Mouse (Mus musculus): Measurements from ENCODE around the gene Fancd2. TPM values are rescaled to one million over a fixed set of nuclear protein-coding genes. Genes with fewer than 3 reads are reported as not detected.
A peak's percentile ranks its signal among the peaks of the same experiment; 100 is the strongest.

The Fancd2 gene
- total RNA-seq, 2 experiments from 2014 or later, result 0.10 to 0.33 TPM

DNA sequence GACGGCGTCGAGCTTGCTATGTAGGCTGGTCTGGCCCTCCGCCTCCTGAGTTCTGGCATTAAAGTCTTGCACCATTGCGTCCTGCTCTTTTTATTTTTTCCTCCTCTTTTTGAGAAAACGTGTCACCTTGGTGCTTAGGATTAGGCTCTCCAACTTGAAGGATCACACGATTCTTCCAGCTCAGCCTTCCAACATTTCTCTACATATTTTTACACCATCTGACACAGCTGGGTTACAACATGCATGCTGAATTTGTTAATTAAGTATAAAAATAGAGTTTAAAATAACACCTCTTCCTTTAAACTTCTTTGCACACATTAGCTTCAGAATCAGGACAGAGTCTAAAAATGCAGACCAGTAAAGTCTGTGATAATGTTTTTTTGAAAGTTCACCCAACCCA lies 77.8 kb downstream of the Fancd2 start:
- DNase-seq, result no peak

DNA sequence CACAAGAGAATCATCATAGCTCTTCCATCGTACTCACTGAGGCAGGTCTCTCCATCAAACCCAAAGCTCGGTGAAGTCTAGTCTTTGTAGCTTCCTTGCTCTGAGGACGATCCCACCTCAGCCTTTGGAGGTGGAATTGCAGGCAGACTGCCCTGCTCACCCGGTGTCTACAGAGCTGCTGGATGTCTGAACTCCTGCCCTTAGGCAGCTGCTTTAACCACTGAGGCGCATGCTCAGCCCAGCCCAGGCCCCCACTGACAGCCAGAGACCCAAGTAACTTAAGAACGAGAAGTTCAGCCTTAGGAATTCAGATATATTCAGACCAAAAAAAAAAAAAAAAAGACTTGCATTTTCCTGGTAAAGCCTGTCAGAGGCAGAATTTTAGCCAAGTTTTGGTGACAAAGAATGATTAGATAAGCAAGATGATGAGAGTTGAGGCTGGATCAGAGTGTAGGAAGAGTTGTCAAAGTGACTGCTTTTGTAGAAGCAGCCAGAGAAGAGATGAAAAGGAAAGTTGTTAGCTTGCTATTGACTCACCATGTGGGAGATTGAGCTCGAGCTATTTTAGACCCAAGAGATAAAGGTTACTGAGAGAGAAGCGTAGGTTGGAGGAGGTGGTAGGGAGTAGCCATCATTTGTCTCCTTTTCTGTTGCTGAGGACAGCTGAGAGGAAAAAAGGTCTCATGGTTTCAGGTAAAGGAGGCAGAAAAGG lies 80.9 kb downstream of the Fancd2 start:
- DNase-seq, result peak; percentile 20 to 24

DNA sequence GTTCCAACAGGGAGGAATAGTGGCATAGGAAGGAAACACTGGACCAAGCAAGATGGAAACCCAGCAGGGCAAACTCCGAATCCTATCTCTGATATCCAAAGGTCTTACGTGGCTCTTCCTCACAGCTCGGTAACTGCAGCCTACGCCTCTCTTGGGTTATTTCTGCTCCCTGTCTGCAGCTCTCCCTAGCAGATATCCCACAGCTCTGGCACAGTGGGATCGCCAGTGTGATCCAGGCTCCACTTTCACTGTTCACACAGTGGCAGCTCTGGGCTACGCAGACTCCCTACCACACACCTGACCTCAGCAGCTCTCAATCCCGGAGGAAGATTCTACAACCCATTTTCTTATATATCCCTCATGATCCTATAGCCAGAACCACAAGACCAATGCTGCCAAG lies 82.7 kb downstream of the Fancd2 start:
- DNase-seq, result no peak

DNA sequence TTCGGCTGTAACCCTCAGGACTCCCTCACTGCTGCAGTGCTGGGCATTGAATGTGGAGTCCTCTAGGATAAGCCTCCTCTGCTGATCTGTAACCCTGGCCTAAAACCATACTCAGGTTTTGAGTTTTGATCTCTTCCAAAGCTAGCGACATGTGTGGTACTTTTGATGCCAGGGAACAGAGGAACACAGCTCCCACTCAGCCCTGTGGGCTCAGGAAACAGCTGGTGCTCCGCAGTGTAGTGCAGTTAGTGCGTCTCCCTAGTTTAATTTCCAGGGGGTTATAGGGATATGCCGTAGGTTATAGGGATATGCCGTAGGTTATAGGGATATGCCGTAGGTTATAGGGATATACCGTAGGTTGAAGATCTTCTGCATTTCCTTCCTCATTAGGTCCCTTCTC lies 83.5 kb downstream of the Fancd2 start:
- DNase-seq, result no peak

DNA sequence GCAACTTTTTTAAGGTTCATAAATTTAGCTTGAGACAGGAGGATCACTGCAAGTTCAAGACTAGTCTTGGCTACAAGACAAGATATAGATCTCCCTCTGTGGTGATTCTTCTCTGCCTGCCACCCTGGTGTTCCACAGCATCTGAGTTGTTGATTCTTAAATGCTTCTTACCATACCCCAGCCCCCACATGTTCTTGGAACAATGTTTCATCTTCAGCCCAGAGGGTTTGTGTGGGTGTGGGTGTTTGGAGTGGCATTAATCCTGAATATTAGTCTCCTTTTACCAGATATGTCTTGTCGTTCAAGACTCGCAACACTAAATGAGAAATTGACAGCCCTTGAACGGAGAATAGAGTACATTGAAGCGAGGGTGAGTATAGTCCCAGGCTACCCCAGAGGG lies 84.0 kb downstream of the Fancd2 start:
- no peak for DNase-seq

DNA sequence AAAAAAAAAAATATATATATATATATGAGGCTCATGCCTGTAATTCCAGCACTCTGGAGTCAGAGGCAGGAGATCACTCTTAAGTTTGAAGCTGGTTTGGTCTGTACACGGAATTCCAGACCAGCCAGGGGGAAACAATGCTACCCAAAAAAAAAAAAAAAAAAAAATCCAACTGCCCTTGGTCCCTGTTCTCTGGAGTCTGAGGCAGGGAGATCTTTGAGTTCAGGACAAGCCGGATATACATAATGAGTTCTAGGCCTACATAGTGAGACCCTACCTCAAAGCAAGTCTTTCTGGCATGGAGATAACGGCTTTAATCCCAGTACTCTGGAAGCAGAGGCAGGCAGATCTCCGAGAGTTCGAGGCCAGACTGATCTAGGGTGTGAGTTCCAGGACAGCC lies 91.9 kb downstream of the Fancd2 start:
- DNase-seq, result no peak

DNA sequence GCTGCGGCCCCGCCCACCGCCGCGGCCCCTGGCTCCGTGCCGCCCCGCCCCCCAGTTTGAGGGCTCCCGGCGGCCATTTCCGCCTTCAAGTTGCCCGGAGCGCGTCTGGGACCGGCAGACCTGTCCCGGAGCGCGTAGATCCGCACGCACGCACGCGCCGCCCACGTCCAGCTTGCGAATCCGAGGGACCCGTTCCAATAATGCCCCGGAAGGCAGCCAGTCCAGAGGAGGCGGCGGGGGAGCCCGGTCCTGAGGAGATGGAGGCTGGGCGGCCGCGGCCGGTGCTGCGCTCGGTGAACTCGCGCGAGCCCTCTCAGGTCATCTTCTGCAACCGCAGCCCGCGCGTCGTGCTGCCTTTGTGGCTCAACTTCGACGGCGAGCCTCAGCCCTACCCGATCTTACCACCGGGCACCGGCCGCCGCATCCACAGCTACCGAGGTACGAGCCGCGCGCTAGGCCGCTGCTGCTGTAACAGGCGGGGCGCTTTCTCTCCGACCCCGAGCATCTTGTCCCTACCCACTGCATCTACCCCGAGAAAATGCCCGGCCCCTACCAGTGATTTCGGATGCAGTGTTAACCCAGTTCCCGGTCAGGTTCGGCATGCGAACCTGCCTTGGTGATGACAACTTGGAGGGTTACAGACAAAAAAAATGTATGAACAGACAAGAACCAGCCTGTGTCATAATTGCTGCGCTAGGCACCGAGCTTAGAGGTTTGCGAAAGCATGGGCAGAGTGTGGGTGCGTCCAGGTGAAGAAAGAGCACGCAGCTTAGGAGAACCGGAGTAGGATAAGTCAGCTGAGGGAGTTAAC lies 92.7 kb downstream of the Fancd2 start, which contains the start of gene Vhl:
Gene Vhl, plus strand, starts transcription at position 19 of the 811 bp plus-strand sequence.
- DNase-seq, result peak; percentile 93 to 95

DNA sequence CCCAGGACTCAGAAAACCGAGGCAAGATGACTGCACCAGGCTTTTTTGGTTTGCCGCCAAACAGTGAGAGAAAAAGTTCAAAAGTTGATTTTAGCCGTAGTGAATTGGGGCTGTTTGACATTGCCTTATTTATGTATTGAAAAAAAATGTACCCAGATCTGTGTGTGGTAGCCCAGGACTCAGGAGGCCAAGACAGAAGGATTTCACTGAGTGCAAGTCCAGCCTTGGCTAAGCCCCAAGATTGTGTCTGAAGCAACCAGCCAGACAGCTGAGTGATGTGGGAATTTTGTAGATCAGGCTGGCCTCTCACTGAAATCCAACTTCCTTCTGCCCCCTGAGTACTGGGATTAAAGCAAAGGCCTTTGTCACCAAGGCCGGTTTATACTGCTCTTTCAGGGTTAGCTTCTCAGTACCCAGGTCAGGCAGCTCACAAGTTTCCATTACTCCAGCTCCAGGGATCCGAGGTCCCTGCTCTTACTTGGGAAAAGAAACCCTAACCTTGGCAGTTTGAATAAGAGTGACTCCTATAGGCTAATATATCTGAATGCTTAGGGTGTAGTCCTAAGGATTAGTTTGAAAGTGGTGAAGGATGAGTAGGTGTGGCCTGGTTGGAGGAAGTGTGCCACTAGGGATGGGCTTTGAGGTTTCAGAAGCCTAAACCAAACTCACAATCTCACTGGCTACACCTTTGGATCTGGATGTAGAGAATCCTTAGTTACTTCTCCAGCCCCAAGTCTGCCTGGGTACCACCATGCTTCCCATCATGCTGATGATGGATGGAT lies 93.7 kb downstream of the Fancd2 start:
- peak in 1 of 2 experiments; percentile 43 for DNase-seq

DNA sequence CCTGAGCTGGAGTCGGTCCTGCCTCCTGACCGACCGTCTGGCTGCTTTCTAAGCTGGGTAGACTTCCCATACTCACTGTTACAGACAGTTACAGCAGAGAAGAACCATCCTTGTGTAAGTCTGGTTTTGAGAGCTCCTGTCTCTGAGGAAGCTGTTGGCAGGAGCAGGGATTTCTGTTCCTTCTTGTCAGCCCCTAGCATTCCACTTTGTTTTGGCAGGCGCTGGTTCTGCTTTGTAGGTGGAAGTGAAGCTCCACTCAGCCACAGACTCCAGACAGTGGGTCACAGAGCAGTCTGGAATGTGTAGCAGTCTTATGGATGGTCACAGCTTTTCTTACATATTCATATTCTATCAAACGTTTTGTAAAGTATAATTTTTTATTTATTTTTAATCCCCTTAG lies 98.8 kb downstream of the Fancd2 start:
- DNase-seq, result peak in 1 of 2 experiments; percentile 55

DNA sequence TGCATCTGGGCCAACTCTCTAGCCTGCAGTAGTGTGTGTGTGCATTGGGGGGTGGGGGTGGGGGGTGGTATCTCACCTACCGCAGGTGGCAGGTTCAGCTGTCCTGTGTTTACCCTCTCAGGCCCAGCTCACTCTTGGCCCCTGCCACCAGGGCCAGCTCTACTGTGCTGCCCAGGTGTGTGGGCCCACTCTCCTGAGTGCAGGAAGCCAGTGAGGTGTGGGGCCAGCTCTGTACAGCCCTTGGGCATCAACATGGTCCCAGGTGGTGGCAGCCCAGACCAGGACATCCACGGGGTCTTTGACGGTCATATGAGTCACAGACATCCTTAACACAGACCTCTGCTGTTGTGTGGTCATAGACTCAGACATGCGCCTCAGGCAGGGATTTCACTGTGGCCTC lies 101.4 kb downstream of the Fancd2 start:
- no peak for DNase-seq

DNA sequence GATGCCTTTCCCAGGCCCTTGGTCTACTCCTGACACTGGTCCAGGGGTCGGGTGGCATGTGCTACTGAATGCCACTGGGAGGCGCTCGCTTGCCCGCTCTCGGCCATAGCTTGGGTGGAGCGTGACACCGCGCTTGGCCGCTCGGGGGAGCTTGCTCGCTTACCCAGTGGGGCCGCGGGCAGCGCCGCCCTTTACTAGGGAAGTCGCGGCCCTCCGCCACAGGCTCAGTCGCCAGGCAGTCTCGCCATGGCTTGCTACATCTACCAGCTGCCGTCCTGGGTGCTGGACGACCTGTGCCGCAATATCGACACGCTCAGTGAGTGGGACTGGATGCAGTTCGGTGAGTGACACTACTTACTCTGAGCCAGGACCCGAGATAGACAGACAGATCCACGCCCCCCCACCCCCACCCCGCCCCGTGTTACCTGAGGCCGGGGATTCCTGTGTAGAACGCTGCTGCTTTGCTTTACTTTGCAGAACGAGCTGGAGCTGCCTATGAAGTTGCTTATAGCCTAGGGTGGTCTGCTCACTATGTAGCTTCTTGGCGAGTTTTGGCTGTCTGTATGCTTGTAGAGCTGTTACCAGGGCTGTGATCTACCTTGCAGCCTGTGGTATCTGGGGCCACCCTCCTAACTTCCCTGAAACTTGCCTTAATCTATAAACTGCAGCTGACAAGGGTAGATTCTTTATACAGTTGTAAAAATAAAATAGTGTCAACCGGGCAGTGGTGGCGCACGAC lies 107.0 kb downstream of the Fancd2 start, which contains the start of gene Irak2:
Gene Irak2, plus strand, starts transcription at position 166 of the 739 bp plus-strand sequence.
- peak; percentile 97 for DNase-seq

DNA sequence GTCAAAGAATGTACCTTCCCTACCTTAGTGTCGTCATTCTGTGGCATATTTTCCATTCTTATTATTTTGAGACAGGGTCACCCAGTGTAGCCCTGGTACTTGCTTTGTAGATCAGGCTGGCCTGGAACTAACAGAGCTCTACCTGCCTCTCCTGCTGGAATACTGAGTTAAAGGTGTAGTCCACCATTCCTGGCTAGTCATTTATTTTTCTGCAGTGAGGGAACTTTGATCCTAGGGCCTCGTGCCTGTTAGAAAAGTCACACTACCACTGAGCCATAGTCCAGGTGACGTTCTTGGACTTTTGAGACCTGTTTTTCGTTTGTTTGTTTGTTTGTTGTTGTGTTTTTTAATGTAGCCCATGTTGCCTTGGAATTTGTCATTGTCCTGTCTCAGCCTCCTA lies 107.7 kb downstream of the Fancd2 start:
- DNase-seq, result no peak

DNA sequence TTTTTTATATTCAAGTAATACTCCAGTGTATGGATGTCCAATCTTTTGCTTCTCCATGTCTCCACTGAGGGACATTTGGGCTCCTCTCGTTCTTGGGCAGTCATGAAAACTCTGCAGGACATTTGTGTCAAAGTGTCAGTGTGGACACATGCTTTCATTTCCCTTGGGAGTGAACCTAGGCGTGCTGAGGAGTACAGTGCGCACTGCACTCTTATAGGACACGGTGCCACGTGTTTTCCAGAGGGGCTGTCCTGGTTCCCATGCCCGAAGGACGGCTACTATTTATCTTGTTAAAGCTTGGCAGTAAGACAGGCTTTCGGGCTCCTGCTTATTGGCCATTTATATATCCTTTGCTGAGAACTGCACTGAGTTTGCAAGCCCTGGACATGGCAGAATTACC lies 111.1 kb downstream of the Fancd2 start:
- DNase-seq, result no peak

DNA sequence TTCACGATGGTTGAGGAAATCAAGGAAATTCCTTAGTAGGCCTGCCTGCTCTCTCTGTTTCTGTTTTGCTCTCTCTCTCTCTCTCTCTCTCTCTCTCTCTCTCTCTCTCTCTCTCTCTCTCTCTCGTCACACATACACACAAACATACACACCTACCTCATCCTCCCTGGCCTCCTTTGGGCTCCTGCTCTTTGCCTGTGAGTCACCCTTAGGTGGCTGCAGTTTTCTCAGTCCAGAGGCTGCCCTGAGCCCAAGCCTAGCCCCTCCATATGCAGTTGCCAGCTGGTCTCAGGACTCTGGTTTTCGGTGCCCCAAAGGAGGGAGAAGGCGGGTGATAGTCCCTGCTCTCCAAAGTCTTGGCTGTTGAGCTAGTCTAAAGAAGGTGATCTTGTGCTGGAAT lies 111.5 kb downstream of the Fancd2 start:
- DNase-seq, result no peak

DNA sequence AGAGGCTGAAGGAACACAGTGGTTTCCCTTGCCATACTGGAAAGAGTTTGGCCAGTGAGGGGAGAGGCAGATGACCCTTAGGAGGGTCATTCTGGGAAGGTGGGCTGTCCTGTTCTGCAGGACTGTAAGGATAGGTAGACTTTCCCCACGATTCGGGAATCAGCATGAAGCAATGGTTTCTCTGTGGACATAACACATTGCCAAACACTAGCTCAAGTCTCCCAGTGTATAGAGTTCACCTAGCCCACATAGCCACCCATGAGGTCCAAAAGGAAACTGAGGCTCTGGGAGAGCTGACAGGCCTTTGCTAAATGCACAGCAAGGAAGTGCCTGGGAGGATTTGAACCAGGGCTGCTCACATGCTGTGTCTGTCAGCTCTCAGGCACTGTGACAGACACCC lies 112.5 kb downstream of the Fancd2 start:
- no peak for DNase-seq

DNA sequence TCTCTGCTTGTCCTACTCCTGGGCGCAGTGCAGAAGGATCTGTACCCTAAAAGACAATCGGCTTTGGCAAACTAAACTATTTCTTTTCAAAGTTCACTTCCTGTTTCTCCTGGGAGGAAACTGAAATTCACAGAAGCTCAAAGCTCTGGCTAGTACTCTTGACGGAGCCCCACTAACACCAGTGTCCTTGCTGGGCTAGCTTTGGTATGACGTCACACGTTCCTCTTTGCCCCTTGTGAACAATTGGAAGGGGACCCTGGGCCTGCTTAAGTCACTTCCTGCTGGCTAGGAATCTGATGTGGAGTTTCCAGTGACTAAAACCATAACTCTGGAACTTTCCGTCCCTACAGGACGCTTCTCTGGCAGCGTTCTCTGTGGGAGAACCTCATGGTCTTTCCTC lies 113.3 kb downstream of the Fancd2 start:
- peak; percentile 79 to 94 for DNase-seq

Small RNAs within 50 kb of the gene (microRNA-seq; reads per million reads assigned to microRNA genes)
- 0 reads per million in 2 experiments for gene Gm23365

Other genes starting within 250 kb of the Fancd2 start
- not detected for gene Cpne9, start 249.4 kb upstream of the Fancd2 start, total RNA-seq (2021)
- 10 to 100 TPM; 12.3 to 12.4 TPM for gene Brpf1, start 224.5 kb upstream of the Fancd2 start, total RNA-seq (2021)
- 1 to 10 TPM; 4.5 to 6.9 TPM for gene Ogg1, start 204.7 kb upstream of the Fancd2 start, total RNA-seq (2021)
- gene Camk1, start 187.7 kb upstream of the Fancd2 start, total RNA-seq (2021), result 10 to 100 TPM; 64.2 to 68.3 TPM
- 10 to 100 TPM; 24.9 to 28.1 TPM for gene Tada3, start 153.8 kb upstream of the Fancd2 start, total RNA-seq (2021)
- gene Arpc4, start 153.6 kb upstream of the Fancd2 start, total RNA-seq (2021), result 10 to 100 TPM; 63.3 to 66.7 TPM
- 1 to 10 TPM in 1 of 2 experiments, under 1 TPM in 1; 0.77 to 1.3 TPM for gene Ttll3, start 142.4 kb upstream of the Fancd2 start, total RNA-seq (2021)
- 10 to 100 TPM; 11.3 to 13.0 TPM for gene Rpusd3, start 112.3 kb upstream of the Fancd2 start, total RNA-seq (2021)
- gene Cidec, start 95.9 kb upstream of the Fancd2 start, total RNA-seq (2021), result 10 to 100 TPM in 1 of 2 experiments, 1 to 10 TPM in 1; 6.7 to 53.2 TPM
- 10 to 100 TPM; 20.8 to 22.8 TPM for gene Jagn1, start 89.1 kb upstream of the Fancd2 start, total RNA-seq (2021)
- gene Il17re, start 73.2 kb upstream of the Fancd2 start, total RNA-seq (2021), result 1 to 10 TPM in 1 of 2 experiments, under 1 TPM in 1; 0.69 to 1.2 TPM
- gene Il17rc, start 60.3 kb upstream of the Fancd2 start, total RNA-seq (2021), result 1 to 10 TPM; 6.3 to 7.2 TPM
- gene Creld1, start 48.4 kb upstream of the Fancd2 start, total RNA-seq (2021), result 10 to 100 TPM; 47.6 to 55.7 TPM
- not detected for gene Prrt3, start 29.8 kb upstream of the Fancd2 start, total RNA-seq (2021)
- 10 to 100 TPM; 57.9 to 61.2 TPM for gene Emc3, start within 50 bp of the Fancd2 start, total RNA-seq (2021)
- not detected for gene Fancd2os, start 69.0 kb downstream of the Fancd2 start, total RNA-seq (2021)
- 10 to 100 TPM; 77.1 to 77.6 TPM for gene Brk1, start 73.1 kb downstream of the Fancd2 start, total RNA-seq (2021)
- 10 to 100 TPM in 1 of 2 experiments, 1 to 10 TPM in 1; 9.3 to 11.1 TPM for gene Vhl, start 92.3 kb downstream of the Fancd2 start, total RNA-seq (2021)
- 10 to 100 TPM; 14.2 to 17.8 TPM for gene Irak2, start 106.8 kb downstream of the Fancd2 start, total RNA-seq (2021)
- gene Tatdn2, start 165.4 kb downstream of the Fancd2 start, total RNA-seq (2021), result 10 to 100 TPM; 64.5 to 67.4 TPM
- not detected for gene Ghrl, start 188.2 kb downstream of the Fancd2 start, total RNA-seq (2021)
- gene Sec13, start 209.1 kb downstream of the Fancd2 start, total RNA-seq (2021), result 10 to 100 TPM; 63.7 to 64.6 TPM

Measured in heart, adult 18-20 months (tissue).